Mouse (Mus musculus) lung, postnatal 25 days (tissue): ENCODE results near the gene Kcnq1.

ENCODE experiments used
- DNase-seq: peaks from one replicate; pipeline ENCODE4 v3.0.0; 2022; ENCODE audit warnings: low spot score

Gene Kcnq1

GRCm38 (mm10) chr7:143093847-143094246, 12.3 kb upstream of the Kcnq1 start:
- no peak for DNase-seq

DNA sequence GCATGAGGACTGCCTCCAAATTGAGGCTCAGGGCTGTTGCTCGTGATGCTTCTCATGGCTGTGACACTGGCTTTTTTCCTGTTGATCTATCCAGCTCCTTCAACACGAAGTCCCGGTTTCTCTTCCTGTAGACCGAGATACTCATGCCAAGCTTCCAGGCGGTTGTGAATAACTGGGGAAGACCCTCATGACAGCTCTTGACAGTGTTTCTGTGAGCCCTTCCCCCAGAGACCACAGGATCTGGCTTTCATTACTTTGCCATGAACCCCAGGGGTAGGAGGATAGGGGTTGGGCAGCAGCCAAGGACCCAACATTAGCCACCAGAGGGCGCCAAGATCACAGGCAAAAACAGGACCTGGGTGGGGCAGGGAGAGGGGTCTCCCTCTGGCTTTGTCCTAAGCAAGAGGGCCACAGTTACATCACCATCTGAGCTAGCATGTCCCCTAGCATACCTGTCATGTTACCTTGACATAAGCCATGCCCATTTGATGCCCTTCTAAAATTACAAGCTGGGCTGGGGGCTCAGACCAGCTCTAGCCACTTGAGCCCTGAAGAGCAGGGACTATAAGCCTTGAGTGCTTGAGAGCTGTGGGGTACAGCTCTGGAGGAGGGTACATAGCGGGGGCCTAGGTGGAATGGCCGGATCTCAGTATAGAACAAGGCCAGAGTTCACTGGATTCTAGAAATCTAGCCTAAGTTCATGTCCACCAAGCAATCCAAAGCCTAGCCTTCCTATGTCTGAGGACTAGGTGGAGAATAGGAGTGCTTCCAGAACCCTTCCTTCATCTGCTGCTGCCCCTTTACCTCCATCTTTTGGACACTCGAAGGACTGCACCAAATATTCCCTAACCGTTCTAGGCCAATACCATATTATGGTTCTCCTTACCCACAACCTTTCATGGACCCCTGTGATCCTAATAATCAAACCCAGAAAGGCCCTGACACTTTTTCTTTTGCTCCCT, 11.3 kb upstream of the Kcnq1 start, which contains the start of gene Trpm5:
Gene Trpm5 (minus strand): TSS at position 51 of the 962 bp plus-strand sequence.
- peak; percentile 58 for DNase-seq

GRCm38 (mm10) chr7:143095554-143095907, 10.6 kb upstream of the Kcnq1 start:
- DNase-seq: no peak

DNA sequence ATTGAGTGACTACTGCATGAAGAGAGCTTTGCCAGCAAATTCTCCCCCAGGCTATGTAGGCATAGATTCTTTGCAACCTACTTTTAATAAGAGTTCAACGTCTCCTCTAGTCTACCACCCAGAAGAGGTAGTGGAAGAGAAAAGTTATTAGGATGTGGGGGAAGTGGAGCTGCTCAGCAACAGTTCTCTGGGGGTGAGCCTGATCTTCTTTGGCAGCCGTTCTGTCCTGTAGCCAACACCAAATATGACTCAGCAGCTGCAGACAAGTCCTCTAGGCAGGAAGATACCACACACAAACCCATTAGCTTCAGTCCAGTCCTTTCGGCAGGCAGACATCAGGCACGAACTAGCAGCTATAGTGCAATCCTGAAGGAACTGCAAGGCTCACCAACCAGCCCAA, 5.4 kb upstream of the Kcnq1 start:
- DNase-seq: no peak

DNA sequence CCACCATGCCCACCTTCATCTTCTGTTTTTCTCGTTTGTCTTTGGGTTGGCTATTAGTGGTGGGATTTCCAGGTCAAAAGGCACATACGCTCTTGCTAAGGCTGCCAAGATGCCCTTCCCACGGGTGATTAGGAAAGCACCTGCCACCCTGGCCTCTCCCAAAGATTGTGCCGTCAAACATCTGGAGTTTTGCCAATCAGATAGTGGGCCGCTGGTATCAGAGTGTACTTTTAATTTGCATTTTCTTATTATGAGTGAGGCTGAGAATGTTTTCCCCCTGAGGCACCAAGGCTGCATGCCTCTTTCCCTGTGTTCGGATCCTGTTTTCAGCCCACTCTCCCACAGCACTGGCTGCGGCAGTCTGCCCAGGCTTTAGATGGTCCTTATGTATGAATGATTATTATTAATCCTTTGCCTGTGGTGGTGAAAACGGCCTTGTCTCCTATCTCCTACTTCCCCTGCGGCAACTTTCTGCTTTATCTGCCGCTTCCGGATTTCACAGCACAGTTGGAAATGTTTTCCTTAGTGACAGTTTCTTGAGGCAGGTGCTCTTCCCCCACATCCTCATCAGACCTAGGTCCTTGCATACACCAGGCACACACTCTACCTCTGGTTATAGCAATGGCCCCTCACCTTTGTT, 784 bp upstream of the Kcnq1 start:
- peak; percentile 62 for DNase-seq

- DNase-seq: peak; percentile 84
Measured at GRCm38 (mm10) chr7:143106672-143107465, 707 bp downstream of the Kcnq1 start.

GRCm38 (mm10) chr7:143108200-143108599, 2.0 kb downstream of the Kcnq1 start:
- DNase-seq: peak; percentile 59

DNA sequence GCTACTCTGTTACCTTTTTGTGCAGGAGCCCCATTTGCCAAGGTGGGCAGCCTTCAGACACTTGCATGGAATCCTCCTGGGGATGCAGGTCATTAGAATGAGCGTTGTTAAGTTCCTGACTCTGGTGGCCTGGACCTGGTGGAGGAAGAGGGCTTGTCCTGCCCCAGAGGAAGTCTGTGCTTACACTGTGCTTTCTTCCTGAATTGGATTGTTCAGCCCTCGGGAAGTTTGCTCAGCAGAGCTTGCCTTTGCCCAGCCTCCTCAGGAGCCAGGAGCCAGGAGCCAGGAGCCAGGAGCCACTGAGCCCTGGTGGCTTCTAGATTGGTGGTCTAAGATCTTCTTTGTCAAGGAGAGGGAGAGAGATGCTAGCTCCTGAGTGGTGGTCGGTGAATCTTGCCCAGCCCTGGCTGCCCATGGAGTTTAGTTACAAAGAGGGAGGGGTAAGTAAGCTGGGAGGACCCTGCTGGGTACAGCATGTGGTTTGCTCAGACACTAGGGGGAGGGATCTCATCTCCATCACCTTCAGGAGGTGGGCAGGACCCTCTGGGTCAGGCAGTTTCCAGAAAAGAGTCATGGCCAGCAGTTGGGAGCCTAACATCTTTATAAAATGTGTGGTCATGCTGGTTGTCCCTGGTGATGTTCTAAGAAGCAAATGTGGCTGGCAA, 3.0 kb downstream of the Kcnq1 start:
- DNase-seq: peak; percentile 59

- no peak for DNase-seq
Measured at GRCm38 (mm10) chr7:143109696-143110095, 3.5 kb downstream of the Kcnq1 start.

- DNase-seq: peak; percentile 59
Measured at GRCm38 (mm10) chr7:143110803-143111202, 4.6 kb downstream of the Kcnq1 start.

DNA sequence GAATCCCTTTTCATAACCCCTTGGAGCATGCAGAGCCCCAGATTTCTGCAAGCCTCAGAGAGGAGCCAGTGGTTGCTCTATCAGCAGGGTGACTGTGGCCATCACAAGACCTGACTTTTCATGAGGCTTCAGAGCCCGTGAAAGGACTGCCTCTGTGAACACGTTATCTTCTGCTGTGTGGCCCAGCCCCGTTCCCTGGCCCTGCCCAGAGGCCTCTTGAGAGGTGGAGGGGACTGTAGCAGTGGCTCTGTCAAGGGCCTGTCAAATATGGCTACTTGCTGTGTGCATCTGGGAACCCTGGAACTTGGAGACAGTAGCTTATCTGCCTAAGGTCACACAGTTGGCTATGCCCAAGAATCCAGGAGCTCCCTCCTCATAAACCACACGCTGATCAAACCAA, 5.6 kb downstream of the Kcnq1 start:
- DNase-seq: no peak

GRCm38 (mm10) chr7:143112395-143112794, 6.2 kb downstream of the Kcnq1 start:
- no peak for DNase-seq

GRCm38 (mm10) chr7:143114773-143115172, 8.6 kb downstream of the Kcnq1 start:
- no peak for DNase-seq

DNA sequence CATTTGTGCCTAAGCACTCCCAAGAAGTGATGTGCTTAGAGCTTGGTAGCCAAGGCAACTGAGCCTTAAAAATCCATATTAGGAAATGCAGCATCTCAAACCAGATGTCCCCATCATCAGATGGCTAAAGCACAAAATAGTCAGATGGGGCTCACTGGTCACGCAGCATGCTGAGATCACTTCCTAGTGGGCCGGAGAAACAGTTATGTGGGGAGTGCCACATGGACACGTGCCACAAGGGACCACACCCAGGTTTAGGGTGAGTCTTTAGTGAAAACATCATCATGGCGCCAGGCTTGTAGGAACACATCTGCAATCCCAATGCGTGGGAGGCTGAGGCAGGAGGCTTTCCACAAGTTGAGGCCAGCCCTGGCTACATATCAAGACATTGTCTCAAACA, 10.4 kb downstream of the Kcnq1 start:
- DNase-seq: no peak

DNA sequence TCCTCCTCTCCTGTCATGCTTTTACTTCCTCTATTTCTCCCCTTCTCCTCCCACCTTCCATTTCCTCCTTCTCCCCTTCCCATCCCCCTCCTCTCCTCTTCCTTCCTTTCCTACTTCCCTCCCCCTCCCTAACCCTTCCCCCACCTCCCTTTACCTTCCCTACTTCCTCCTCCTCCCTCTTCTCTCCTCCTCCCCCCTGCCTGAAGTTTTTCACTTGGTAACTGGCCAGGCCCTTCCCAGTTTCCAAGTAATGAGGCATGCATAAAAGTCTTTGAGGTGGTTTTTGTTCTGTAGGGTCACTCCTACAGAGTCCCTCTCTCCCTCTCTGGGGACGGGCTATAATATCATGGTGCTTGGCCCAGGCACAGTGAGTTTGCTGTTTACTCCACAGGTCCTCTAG, 13.2 kb downstream of the Kcnq1 start:
- DNase-seq: peak; percentile 59

GRCm38 (mm10) chr7:143119826-143120225, 13.7 kb downstream of the Kcnq1 start:
- DNase-seq: no peak

DNA sequence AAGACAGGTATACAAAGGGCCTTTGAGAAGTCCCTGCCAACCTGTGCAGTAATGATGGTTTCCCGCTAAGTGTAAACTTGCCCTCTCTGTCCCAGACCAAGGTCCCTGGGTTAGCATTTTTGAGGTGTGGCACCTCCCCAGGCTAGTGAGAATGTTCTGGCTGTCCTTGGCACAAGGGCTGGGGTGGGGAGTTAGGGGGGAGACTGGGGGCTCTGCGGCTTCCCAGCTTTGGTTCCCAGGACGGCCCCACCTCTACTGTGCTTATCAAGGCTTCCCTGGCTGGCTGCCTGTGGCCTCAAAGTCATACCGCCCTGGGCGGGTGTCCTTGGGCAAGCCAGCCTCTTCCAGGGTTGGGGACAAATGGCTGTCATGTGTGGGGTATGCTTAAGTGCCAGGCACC, 16.0 kb downstream of the Kcnq1 start:
- DNase-seq: no peak

DNA sequence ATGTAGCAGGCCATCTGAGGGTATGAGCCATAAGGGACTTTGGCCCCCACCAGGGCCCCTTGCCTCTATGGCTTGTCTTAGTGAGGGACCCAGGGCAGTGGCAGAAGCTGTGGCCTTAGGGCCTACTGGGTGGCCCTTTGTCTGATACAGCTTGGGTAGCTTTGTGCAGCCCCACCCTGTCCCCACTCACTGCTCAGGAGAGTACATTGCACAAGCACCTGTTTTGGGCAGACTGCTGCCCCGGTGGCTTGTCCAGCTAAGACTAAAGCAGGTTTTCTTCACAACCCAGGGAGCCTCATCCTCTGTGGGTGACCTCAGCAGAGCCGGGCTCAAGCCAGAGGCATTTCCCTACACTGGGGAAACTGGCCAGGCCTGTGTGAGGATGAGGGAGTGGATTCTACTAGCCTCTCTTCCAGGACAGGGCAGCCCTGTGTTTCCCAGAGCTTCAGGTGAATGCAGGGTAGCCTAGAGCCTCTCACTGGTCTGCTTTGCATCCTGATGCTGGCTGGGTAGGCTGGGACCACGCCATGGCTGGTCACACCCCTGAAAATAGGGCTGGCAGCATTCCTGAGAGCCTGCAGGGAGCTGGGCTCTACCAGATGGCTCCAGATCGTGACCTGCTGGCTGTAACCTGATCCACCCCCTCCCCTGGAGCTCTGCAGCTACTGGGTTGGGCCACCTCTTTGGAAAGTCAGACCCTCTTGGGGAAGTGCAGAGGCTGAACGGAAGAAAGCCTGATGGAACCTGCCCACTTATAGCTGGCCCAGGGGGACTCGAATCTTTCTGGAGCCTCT, 17.9 kb downstream of the Kcnq1 start:
- DNase-seq: peak; percentile 54

- DNase-seq: no peak
Measured at GRCm38 (mm10) chr7:143124902-143125301, 18.7 kb downstream of the Kcnq1 start.

DNA sequence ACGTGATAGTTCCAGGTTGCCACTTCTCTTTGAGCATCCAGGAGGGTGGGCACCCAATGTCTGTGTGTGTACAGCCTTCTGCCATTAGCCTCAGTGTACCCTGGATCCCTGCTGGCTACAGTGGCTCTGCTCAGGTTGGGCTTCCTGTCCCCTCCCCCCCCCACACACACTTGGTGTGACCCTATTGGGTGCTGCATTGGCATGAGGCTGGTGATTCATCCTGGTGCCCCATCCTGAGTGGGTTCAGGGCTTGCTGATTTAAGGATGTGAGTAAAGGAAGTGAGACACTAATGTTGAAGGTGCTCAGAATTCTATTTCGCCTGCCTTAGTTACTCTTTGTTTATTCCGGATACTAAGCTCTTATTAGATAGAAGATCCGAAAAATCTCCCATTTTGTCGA, 26.7 kb downstream of the Kcnq1 start:
- no peak for DNase-seq

- no peak for DNase-seq
Measured at GRCm38 (mm10) chr7:143136125-143136524, 30.0 kb downstream of the Kcnq1 start.
